Mouse (Mus musculus): Measurements from ENCODE around the gene Sh2d5. TPM values are rescaled to one million over a fixed set of nuclear protein-coding genes. Genes with fewer than 3 reads are reported as not detected.
A peak's percentile ranks its signal among the peaks of the same experiment; 100 is the strongest.

The Sh2d5 gene
- polyA plus RNA-seq, 1 experiment from 2014 or later: 0.19 TPM

GRCm38 (mm10) chr4:138293261-138293948 lies 43.2 kb downstream of the Sh2d5 start:
- Histone ChIP-seq H3K4me1 (replicated peaks; ENCODE audit: control insufficient read depth, insufficient read depth) (no peaks in the 10 kb centered on the region), H3K9me3 (ENCODE audit: control insufficient read depth, low read length) (no peaks in the 10 kb centered on the region), H3K4me3 (ENCODE audit: low read depth, low read length) (no peak overlapping the region), H3K4me2 (replicated peaks; ENCODE audit: low read depth) (no peak overlapping the region), H3K27me3 (ENCODE audit: control insufficient read depth, insufficient read depth, low read length) (no peaks in the 10 kb centered on the region), H3K36me3 (ENCODE audit: control insufficient read depth, insufficient read depth, low read length) (no peaks in the 10 kb centered on the region), H3K9ac (ENCODE audit: low read length) (no peak overlapping the region), H3K27ac (replicated peaks) (no peak overlapping the region)
- ATAC-seq (ENCODE audit: low FRiP score, low TSS enrichment) (no peak), DNase-seq (ENCODE audit: low spot score) (no peak)
- TF ChIP-seq EP300 (optimal IDR thresholded peaks at IDR 0.05): no peak
- TF ChIP-seq CTCF (IDR thresholded peaks at IDR 0.05; ENCODE audit: low read depth): no peak
- 62% methylated on average over 18 of the region's 18 CpGs for WGBS

- Histone ChIP-seq H3K36me3 (ENCODE audit: control insufficient read depth, insufficient read depth, low read length) (no peaks in the 10 kb centered on the region), H3K9me3 (ENCODE audit: control insufficient read depth, low read length) (no peaks in the 10 kb centered on the region), H3K27ac (replicated peaks) (no peak overlapping the region), H3K27me3 (ENCODE audit: control insufficient read depth, insufficient read depth, low read length) (no peaks in the 10 kb centered on the region), H3K9ac (ENCODE audit: low read length) (no peak overlapping the region), H3K4me2 (replicated peaks; ENCODE audit: low read depth) (no peak overlapping the region), H3K4me1 (replicated peaks; ENCODE audit: control insufficient read depth, insufficient read depth) (no peaks in the 10 kb centered on the region), H3K4me3 (ENCODE audit: low read depth, low read length) (no peak overlapping the region)
- ATAC-seq (ENCODE audit: low FRiP score, low TSS enrichment) (no peak), DNase-seq (ENCODE audit: low spot score) (no peak)
- no peak for TF ChIP-seq CTCF (IDR thresholded peaks at IDR 0.05; ENCODE audit: low read depth)
- no peak for TF ChIP-seq EP300 (optimal IDR thresholded peaks at IDR 0.05)
- 74% methylated on average over 7 of the region's 14 CpGs for WGBS
These were observed 43.8 kb downstream of the Sh2d5 start for GRCm38 (mm10) chr4:138293949-138294550.

- Histone ChIP-seq H3K4me1 (replicated peaks; ENCODE audit: control insufficient read depth, insufficient read depth) (0 out of 2 replicates have a peak, but pooled peaks cover 4% of the 10 kb centered on the region), H3K4me2 (replicated peaks; ENCODE audit: low read depth) (no peak overlapping the region), H3K9ac (ENCODE audit: low read length) (no peak overlapping the region), H3K4me3 (ENCODE audit: low read depth, low read length) (no peak overlapping the region), H3K27me3 (ENCODE audit: control insufficient read depth, insufficient read depth, low read length) (no peaks in the 10 kb centered on the region), H3K9me3 (ENCODE audit: control insufficient read depth, low read length) (no peaks in the 10 kb centered on the region), H3K36me3 (ENCODE audit: control insufficient read depth, insufficient read depth, low read length) (no peaks in the 10 kb centered on the region), H3K27ac (replicated peaks) (no peak overlapping the region)
- DNase-seq (ENCODE audit: low spot score) (no peak), ATAC-seq (ENCODE audit: low FRiP score, low TSS enrichment) (no peak)
- TF ChIP-seq CTCF (IDR thresholded peaks at IDR 0.05; ENCODE audit: low read depth) (no peak), EP300 (optimal IDR thresholded peaks at IDR 0.05) (no peak)
- WGBS: 79% methylated on average over 10 of the region's 10 CpGs
These were observed 51.1 kb downstream of the Sh2d5 start for GRCm38 (mm10) chr4:138301271-138301780.

GRCm38 (mm10) chr4:138303011-138303410 lies 52.8 kb downstream of the Sh2d5 start:
- ATAC-seq (ENCODE audit: low FRiP score, low TSS enrichment) (no peak), DNase-seq (ENCODE audit: low spot score) (no peak)
- Histone ChIP-seq H3K27ac (replicated peaks) (no peak overlapping the region), H3K9me3 (ENCODE audit: control insufficient read depth, low read length) (no peaks in the 10 kb centered on the region), H3K27me3 (ENCODE audit: control insufficient read depth, insufficient read depth, low read length) (no peaks in the 10 kb centered on the region), H3K4me1 (replicated peaks; ENCODE audit: control insufficient read depth, insufficient read depth) (0 out of 2 replicates have a peak, but pooled peaks cover 4% of the 10 kb centered on the region), H3K4me3 (ENCODE audit: low read depth, low read length) (no peak overlapping the region), H3K4me2 (replicated peaks; ENCODE audit: low read depth) (no peak overlapping the region), H3K36me3 (ENCODE audit: control insufficient read depth, insufficient read depth, low read length) (no peaks in the 10 kb centered on the region), H3K9ac (ENCODE audit: low read length) (no peak overlapping the region)
- TF ChIP-seq CTCF (IDR thresholded peaks at IDR 0.05; ENCODE audit: low read depth) (no peak), EP300 (optimal IDR thresholded peaks at IDR 0.05) (no peak)
- 84% methylated on average over 3 of the region's 3 CpGs for WGBS

- H3K4me1 ChIP-seq (replicated peaks; ENCODE audit: control insufficient read depth, insufficient read depth): 0 out of 2 replicates have a peak, but pooled peaks cover 4% of the 10 kb centered on the region
- ATAC-seq (ENCODE audit: low FRiP score, low TSS enrichment) (no peak), DNase-seq (ENCODE audit: low spot score) (no peak)
- H3K4me2 ChIP-seq (replicated peaks; ENCODE audit: low read depth): peak overlapping the region; percentile 67
- H3K27ac ChIP-seq (replicated peaks): no peak overlapping the region
- H3K9ac ChIP-seq (ENCODE audit: low read length): peak overlapping the region; percentile 68
- no peaks in the 10 kb centered on the region for H3K27me3 ChIP-seq (ENCODE audit: control insufficient read depth, insufficient read depth, low read length)
- no peaks in the 10 kb centered on the region for H3K9me3 ChIP-seq (ENCODE audit: control insufficient read depth, low read length)
- 6% methylated on average over 18 of the region's 18 CpGs for WGBS
- no peaks in the 10 kb centered on the region for H3K36me3 ChIP-seq (ENCODE audit: control insufficient read depth, insufficient read depth, low read length)
- TF ChIP-seq EP300 (optimal IDR thresholded peaks at IDR 0.05): no peak
- no peak for TF ChIP-seq CTCF (IDR thresholded peaks at IDR 0.05; ENCODE audit: low read depth)
- H3K4me3 ChIP-seq (ENCODE audit: low read depth, low read length): peak overlapping the region; percentile 53
These were observed 53.5 kb downstream of the Sh2d5 start for GRCm38 (mm10) chr4:138303742-138304141.
